Mouse (Mus musculus) regulatory T cell (primary cell): Measurements from ENCODE around the gene Ass1.

Experiments used
- in situ Hi-C: fragments of 300-600 bp; cut with MboI, MseI; formaldehyde crosslinking; loops from one replicate; pipeline ENCODE4 v1.15.1; 2025; ENCODE audit warnings: high pct_unique_total_duplicates

Gene Ass1

DNA sequence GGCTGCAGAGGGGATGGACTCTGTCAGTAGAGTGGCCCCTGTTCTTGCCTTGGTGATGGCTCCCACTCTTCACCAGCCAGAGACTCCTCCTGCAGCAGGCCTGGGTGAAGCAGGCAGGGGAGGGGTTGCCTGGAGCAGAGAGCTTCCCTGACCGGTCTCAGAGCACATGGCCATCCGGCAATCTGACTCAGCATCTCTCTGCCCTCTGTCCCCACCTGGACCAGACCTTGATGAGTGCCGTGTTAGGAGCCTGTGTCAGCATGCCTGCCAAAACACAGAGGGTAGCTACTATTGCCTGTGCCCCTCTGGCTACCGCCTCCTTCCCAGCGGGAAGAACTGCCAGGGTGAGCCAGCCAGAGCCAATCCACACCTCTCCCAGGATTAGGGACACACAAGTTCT, 11.5 kb upstream of the Ass1 start:
- in situ Hi-C loops: loop anchor here (25.0 kb wide), 1 partner anchor 1371 kb away; the partner anchor contains the start of genes Pkn3 and Zdhhc12

- in situ Hi-C loops: loop anchor here (25.0 kb wide), 1 partner anchor 1372 kb away; the partner anchor contains the start of genes Pkn3 and Zdhhc12
Observed at GRCm38 (mm10) chr2:31458989-31459936, 10.7 kb upstream of the Ass1 start.

DNA sequence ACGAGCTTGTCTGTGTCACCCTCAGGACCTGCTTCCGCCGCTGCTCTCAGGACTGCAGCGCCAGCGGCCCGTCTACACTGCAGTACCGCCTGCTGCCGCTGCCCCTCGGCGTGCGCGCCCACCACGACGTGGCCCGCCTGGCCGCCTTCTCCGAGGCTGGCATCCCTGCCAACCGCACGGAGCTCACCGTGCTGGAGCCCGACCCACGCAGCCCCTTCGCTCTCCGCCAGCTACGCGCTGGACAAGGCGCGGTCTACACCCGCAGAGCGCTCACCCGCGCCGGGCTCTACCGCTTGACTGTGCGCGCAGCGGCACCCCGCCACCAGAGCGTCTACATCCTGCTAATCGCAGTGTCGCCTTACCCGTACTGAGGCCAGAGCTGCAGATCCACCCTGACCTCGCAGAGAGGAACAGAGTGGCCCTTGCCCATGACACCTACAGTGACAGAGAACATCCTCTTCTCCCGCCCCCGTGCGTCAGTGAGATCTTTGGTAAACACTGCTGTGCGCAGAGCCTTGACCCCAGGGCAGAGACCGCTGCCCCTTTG, 9.9 kb upstream of the Ass1 start:
- in situ Hi-C loops: loop anchor here (25.0 kb wide), 1 partner anchor 1373 kb away; the partner anchor contains the start of genes Pkn3 and Zdhhc12

- in situ Hi-C loops: loop anchor here (25.0 kb wide), 1 partner anchor 1374 kb away; the partner anchor contains the start of genes Pkn3 and Zdhhc12
Observed at GRCm38 (mm10) chr2:31460920-31461319, 9.1 kb upstream of the Ass1 start.

DNA sequence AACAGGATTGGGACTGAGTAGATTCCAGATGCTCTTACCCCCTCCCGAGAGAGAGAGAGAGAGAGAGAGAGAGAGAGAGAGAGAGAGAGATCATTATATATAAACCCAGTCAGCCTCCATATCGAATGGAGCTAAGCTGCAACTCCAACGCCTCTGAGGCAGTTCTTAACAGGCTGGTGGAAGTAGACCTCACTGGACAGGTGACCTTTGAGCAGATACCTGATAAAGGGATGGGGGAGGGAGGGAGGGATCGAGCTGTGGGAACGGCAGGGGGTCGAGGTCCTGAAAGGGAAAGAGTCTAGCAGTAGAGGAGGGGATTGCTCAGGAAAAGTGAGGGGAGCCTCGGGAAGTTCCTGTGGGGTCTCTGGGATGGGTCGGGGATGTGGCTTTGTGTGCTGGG, 8.0 kb upstream of the Ass1 start:
- in situ Hi-C loops: loop anchor here (25.0 kb wide), 1 partner anchor 1375 kb away; the partner anchor contains the start of genes Pkn3 and Zdhhc12

GRCm38 (mm10) chr2:31463253-31463652, 6.8 kb upstream of the Ass1 start:
- in situ Hi-C loops: loop anchor here (25.0 kb wide), 1 partner anchor 1376 kb away; the partner anchor contains the start of genes Pkn3 and Zdhhc12

GRCm38 (mm10) chr2:31463696-31464528, 6.1 kb upstream of the Ass1 start:
- in situ Hi-C loops: loop anchor here (25.0 kb wide), 1 partner anchor 1377 kb away; the partner anchor contains the start of genes Pkn3 and Zdhhc12

DNA sequence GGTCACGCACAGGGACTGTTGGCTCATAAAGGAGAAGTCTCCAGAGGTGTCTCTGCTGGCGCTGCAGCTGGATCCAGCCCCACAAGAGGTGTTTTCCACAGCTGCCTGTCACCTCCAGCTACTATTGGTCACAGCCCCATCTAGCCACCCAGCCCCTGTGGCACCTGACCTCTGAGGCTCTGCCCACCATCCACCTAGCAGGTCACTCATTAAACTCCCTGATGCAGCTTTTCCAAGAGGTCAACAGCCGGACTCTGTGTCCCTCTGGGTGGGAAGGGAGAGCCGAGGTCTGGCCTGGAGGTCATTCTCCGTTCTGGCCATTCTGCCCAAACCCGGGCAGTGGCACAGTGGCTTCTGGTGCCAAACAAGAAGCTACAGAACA, 5.5 kb upstream of the Ass1 start:
- in situ Hi-C loops: loop anchor here (25.0 kb wide), 1 partner anchor 1377 kb away; the partner anchor contains the start of genes Pkn3 and Zdhhc12

DNA sequence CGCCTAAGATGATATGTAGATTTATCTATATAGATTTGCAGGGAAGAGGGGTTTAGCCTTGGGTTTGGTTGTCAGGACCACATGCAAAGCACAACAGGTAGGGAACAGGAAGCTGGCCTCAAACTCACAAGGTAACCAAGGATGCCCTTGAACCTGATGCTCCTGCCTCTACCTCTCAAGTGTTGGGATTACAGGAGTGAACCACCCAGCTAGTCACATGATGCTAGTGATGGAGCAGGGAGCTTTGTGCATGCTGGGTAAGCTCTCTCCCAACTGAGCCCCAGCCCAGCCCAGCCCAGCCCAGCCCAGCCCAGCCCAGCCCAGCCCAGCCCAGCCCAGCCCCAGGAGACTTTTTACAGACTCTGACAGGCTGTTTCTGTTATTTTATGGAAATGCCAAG, 2.5 kb upstream of the Ass1 start:
- in situ Hi-C loops: loop anchor here (25.0 kb wide), 1 partner anchor 1380 kb away; the partner anchor contains the start of genes Pkn3 and Zdhhc12

- in situ Hi-C loops: loop anchor here (25.0 kb wide), 1 partner anchor 1382 kb away; the partner anchor contains the start of genes Pkn3 and Zdhhc12
Observed at GRCm38 (mm10) chr2:31468857-31469256, 1.1 kb upstream of the Ass1 start.

GRCm38 (mm10) chr2:31469480-31469879, 527 bp upstream of the Ass1 start:
- in situ Hi-C loops: loop anchor here (25.0 kb wide), 1 partner anchor 1382 kb away; the partner anchor contains the start of genes Pkn3 and Zdhhc12

DNA sequence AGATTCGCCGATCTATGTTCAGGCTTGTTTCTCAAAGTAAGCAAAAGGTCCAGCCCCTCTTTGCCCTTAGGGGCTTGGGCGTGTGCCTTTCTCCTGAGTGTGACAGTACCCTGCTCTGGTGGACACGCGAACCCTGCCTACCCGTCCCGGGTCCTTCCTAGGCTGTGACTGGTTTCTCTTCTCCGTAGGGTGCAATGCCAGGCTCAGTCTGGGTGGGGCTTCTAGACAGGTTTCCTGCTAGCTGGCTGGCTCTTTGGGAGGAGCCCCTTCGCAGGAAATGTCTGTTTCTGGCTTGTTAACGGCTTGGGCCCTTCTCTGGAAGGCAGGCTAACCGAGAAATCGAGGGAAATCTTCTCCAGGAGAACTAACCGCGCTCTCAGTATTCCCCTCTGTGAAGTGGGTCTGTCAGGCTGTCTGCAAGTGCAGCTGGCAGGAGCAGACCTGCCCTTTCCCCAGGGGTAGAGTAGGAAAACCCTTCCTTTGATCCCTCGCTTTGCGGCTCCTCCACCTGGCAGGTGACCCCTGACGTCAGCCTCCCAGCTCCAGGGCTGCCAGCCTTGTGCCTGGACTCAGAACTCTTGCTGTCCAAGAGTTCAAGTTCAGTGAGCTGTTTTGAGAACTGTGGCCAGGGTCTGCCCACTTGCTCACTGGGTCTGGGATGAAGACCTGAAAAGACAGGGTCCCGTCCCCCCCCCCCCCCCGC, 827 bp downstream of the Ass1 start:
- in situ Hi-C loops: loop anchor here (25.0 kb wide), 1 partner anchor 1384 kb away; the partner anchor contains the start of genes Pkn3 and Zdhhc12

GRCm38 (mm10) chr2:31471611-31472010, 1.6 kb downstream of the Ass1 start:
- in situ Hi-C loops: loop anchor here (25.0 kb wide), 1 partner anchor 1384 kb away; the partner anchor contains the start of genes Pkn3 and Zdhhc12

DNA sequence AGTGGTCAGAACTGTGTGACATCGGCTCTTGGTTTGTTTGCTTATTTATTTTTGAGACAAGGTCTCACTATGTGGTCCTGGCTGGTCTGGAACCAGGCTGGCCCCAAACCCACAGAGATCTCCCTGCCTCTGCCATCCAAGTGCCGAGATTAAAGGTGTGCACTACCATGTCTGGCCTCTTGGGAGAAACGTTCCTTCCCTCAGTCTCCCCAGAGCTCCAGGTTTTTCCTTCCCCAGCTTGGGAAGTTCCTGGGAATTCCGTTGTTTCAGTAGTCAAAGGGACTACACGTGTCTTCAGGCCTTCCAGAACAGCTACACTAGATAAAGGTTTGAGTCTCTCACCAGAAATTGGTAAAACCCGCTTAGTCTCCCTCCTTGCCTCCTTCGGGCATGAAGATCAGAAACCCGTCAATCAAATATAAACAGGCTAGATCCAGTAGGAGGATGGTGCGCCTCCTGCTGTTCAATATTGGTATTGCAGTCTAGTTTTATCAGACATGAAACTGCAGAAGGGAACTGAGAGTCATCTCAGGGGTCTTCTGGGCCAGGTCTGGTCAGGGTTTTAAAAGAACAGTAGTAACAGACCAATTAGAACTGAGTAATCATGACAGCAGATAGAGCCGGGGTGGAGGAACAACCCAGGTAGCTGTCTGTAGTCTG, 2.5 kb downstream of the Ass1 start:
- in situ Hi-C loops: loop anchor here (25.0 kb wide), 1 partner anchor 1385 kb away; the partner anchor contains the start of genes Pkn3 and Zdhhc12

- in situ Hi-C loops: loop anchor here (25.0 kb wide), 1 partner anchor 1387 kb away; the partner anchor contains the start of genes Pkn3 and Zdhhc12
Observed at GRCm38 (mm10) chr2:31473941-31474340, 3.9 kb downstream of the Ass1 start.

- in situ Hi-C loops: loop anchor here (25.0 kb wide), 1 partner anchor 1387 kb away; the partner anchor contains the start of genes Pkn3 and Zdhhc12
Observed at GRCm38 (mm10) chr2:31474686-31475085, 4.7 kb downstream of the Ass1 start.

DNA sequence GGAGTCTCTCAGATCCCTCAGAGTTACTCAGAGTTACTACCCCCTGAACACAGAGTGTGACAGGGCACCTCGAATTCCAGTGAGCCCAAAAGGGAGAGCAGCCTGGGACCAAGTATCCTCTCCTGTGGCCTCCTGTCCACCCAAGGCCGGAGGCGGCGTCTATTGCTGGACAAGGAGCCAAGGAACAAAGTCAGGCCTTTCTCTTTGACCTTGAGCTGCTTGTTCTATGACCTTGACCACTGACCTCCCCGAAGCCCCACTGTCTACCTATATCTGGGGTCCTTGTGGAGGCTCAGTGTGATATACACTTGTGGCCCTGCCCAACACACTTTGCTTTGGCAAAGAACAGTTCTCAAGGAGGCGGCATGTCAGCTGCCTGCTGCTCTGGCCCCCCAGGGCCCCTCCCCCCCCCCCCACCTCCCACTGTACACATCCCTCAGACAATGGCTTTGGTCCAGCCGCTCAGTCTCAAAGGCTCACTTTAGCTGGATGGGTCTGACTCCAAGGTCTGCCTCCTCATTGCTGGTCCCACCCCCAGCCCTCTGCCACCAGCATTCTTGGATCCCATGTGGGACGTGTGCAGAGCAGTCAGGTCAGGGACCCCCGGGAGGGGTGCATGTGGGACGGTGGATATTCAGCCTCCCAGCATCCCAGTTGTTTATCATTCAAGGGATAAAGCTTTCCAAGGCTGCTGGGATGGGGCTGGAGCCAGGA, 6.3 kb downstream of the Ass1 start:
- in situ Hi-C loops: no loop called here

DNA sequence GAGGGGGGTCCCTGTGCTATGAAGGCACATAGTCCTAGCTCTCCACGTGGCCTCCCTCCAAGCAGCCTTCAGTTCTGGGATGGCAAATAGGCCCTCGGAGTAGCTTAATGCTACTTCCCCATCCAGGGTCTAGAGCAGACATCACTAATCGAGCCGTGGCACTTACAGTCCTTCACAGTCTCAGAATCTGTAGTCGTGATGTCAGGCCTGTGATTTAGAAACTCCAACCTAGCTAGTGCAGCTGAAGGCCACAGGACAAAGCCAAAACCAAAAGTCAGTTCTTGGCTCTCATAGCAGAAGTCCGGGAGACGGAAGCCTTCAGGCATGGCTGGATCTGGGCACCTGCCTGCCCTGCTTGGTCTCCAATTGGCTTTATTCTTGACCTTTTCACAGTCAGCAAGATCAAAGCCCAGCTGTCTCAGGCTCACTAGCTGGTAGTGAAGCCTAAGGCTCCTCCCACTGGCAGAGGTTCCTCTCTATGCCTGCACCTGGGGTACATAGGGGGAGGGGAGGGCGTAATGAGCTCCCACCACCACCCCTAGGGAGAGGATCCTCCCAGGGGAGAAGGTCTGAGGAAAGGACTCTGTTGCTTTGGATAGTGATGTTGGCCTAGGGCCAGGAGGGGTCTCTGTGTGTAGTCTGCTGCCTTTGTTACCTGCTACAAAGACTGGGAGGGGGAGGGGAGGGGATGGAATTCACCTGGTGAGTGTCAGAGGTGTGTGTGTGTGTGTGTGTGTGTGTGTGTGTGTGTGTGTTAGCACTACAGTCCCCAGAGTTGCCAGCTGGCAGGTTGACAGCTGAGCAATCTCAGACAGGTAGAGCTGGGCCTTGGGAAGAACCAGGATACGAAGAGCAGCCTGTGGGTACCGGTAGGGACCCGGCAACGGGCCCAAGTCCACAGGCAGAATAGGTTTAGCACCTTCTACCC, 7.5 kb downstream of the Ass1 start:
- in situ Hi-C loops: no loop called here
